35 mouse cellular contexts compared by ENCODE assay signal in genomic region chr14:89217390-89217789, GRCm38 (mm10).
"Had no signal": no experiment of that assay in that cellular context is flagged by ENCODE, and none has a peak within 500 bp of the region (broad histone marks: within the 10 kb centered on the region; RNA-seq: fewer than 3 reads in every experiment).

No protein-coding gene starts in this region.

- H3K9me3 ChIP-seq: heart, embryonic 10.5 days; heart, embryonic 12.5 days; heart, embryonic 13.5 days; heart, embryonic 15.5 days; hindbrain, embryonic 10.5 days; hindbrain, embryonic 12.5 days; hindbrain, embryonic 13.5 days; hindbrain, embryonic 15.5 days; intestine, embryonic 15.5 days; kidney, embryonic 15.5 days had no signal

- DNase-seq: heart, postnatal 10 days; heart, postnatal 14 days; heart, postnatal 36 days; heart, postnatal 4 days; kidney, adult 11 months; kidney, adult 18-20 months; kidney, adult 2 months; kidney, adult 8-10 months; kidney, adult 9 months; kidney, postnatal 10 days; kidney, postnatal 14 days; kidney, postnatal 25 days; kidney, postnatal 36 days; kidney, postnatal 4 days; layer of hippocampus, adult 9-11 months; layer of hippocampus, postnatal 36 days had no signal

- H3K4me2 ChIP-seq: heart, embryonic 11.5 days; heart, embryonic 12.5 days; heart, embryonic 13.5 days; heart, embryonic 15.5 days; hindbrain, embryonic 12.5 days; hindbrain, embryonic 13.5 days; hindbrain, embryonic 14.5 days; hindbrain, embryonic 15.5 days; intestine, embryonic 15.5 days; kidney, embryonic 15.5 days had no signal

- H3K4me3 ChIP-seq: heart, embryonic 10.5 days; heart, embryonic 12.5 days; heart, embryonic 13.5 days; heart, embryonic 15.5 days; hindbrain, embryonic 10.5 days; hindbrain, embryonic 12.5 days; hindbrain, embryonic 13.5 days; hindbrain, embryonic 15.5 days; intestine, embryonic 15.5 days; kidney, embryonic 15.5 days; layer of hippocampus, adult 2 months had no signal

- ATAC-seq: hindbrain, embryonic 16.5 days; hindbrain, postnatal 0 days; inflammation-experienced regulatory T-cells, adult 6 months; intestine, embryonic 15.5 days; intestine, embryonic 16.5 days; intestine, postnatal 0 days had no signal

- H3K4me1 ChIP-seq: heart, embryonic 10.5 days; heart, embryonic 12.5 days; heart, embryonic 13.5 days; heart, embryonic 15.5 days; hindbrain, embryonic 10.5 days; hindbrain, embryonic 12.5 days; hindbrain, embryonic 13.5 days; hindbrain, embryonic 15.5 days; intestine, embryonic 15.5 days; kidney, embryonic 15.5 days had no signal

- H3K36me3 ChIP-seq: heart, embryonic 10.5 days; heart, embryonic 12.5 days; heart, embryonic 13.5 days; heart, embryonic 15.5 days; hindbrain, embryonic 10.5 days; hindbrain, embryonic 12.5 days; hindbrain, embryonic 13.5 days; hindbrain, embryonic 15.5 days; intestine, embryonic 15.5 days; kidney, embryonic 15.5 days had no signal

- H3K9ac ChIP-seq: heart, embryonic 12.5 days; heart, embryonic 13.5 days; heart, embryonic 15.5 days; hindbrain, embryonic 12.5 days; hindbrain, embryonic 13.5 days; hindbrain, embryonic 14.5 days; hindbrain, embryonic 15.5 days; intestine, embryonic 15.5 days; kidney, embryonic 15.5 days had no signal

- H3K27ac ChIP-seq: heart, embryonic 10.5 days; heart, embryonic 13.5 days; heart, embryonic 15.5 days; hindbrain, embryonic 10.5 days; hindbrain, embryonic 12.5 days; hindbrain, embryonic 13.5 days; hindbrain, embryonic 14.5 days; hindbrain, embryonic 15.5 days; hindbrain, postnatal 0 days; intestine, embryonic 15.5 days; kidney, embryonic 15.5 days; kidney, postnatal 0 days; layer of hippocampus, adult 2 months had no signal

- H3K27me3 ChIP-seq: heart, embryonic 12.5 days; heart, embryonic 13.5 days; heart, embryonic 15.5 days; hindbrain, embryonic 12.5 days; hindbrain, embryonic 13.5 days; hindbrain, embryonic 15.5 days; intestine, embryonic 15.5 days; kidney, embryonic 15.5 days had no signal
